Mouse (Mus musculus): ENCODE data around the gene Cpa1. TPM values are rescaled to one million over a fixed set of nuclear protein-coding genes. Genes with fewer than 3 reads are reported as not detected.
A peak's percentile ranks its signal among the peaks of the same experiment; 100 is the strongest.

Cpa1 gene
- polyA plus RNA-seq, 1 experiment, result 2,130 TPM

- DNase-seq (ENCODE audit: low read depth in 1 of 2, low spot score in 2 of 2), result no peak
- TF ChIP-seq CTCF (IDR thresholded peaks at IDR 0.05; ENCODE audit: extremely low read depth, insufficient read depth, insufficient read length, insufficient replicate concordance) (no peak), POLR2A (IDR thresholded peaks at IDR 0.05; ENCODE audit: low read depth, low read length) (no peak)
- no peaks in the 10 kb centered on the region for H3K4me1 ChIP-seq (ENCODE audit: control insufficient read depth, insufficient read depth, insufficient read length)
- 92% methylated on average over 7 of the region's 7 CpGs for WGBS
- no peak overlapping the region for H3K27ac ChIP-seq (ENCODE audit: insufficient read depth, low read length)
- H3K4me3 ChIP-seq (ENCODE audit: extremely low read depth, insufficient read depth, insufficient read length), result no peak overlapping the region
- H3K36me3 ChIP-seq (ENCODE audit: control insufficient read depth, insufficient read depth, low read length), result no peaks in the 10 kb centered on the region
- H3K27me3 ChIP-seq (ENCODE audit: control insufficient read depth, insufficient read depth, low read length), result no peaks in the 10 kb centered on the region
Measured at GRCm38 (mm10) chr6:30687198-30687597, 48.2 kb downstream of the Cpa1 start.

GRCm38 (mm10) chr6:30692826-30693225 is 53.8 kb downstream of the Cpa1 start:
- Histone ChIP-seq H3K4me1 (ENCODE audit: control insufficient read depth, insufficient read depth, insufficient read length) (peaks cover 5% of the 10 kb centered on the region; the same call in 1 of the 2 replicates), H3K4me3 (ENCODE audit: extremely low read depth, insufficient read depth, insufficient read length) (peak overlapping the region; percentile 92; the same call in 1 of the 2 replicates), H3K27ac (ENCODE audit: insufficient read depth, low read length) (no peak overlapping the region), H3K36me3 (ENCODE audit: control insufficient read depth, insufficient read depth, low read length) (no peaks in the 10 kb centered on the region), H3K27me3 (ENCODE audit: control insufficient read depth, insufficient read depth, low read length) (no peaks in the 10 kb centered on the region)
- WGBS, result 63% methylated on average over 5 of the region's 5 CpGs
- TF ChIP-seq CTCF (IDR thresholded peaks at IDR 0.05; ENCODE audit: extremely low read depth, insufficient read depth, insufficient read length, insufficient replicate concordance) (no peak), POLR2A (IDR thresholded peaks at IDR 0.05; ENCODE audit: low read depth, low read length) (no peak)
- no peak for DNase-seq (ENCODE audit: low read depth in 1 of 2, low spot score in 2 of 2)

GRCm38 (mm10) chr6:30693350-30693991 is 54.5 kb downstream of the Cpa1 start, which contains the start of gene Cep41:
Gene Cep41, minus strand, starts transcription at chr6:30693749.
- DNase-seq (ENCODE audit: low read depth in 1 of 2, low spot score in 2 of 2), result peak; percentile 79 to 84
- Histone ChIP-seq H3K36me3 (ENCODE audit: control insufficient read depth, insufficient read depth, low read length) (no peaks in the 10 kb centered on the region), H3K4me1 (ENCODE audit: control insufficient read depth, insufficient read depth, insufficient read length) (peaks cover 5% of the 10 kb centered on the region; the same call in 1 of the 2 replicates), H3K4me3 (ENCODE audit: extremely low read depth, insufficient read depth, insufficient read length) (peak within 1 kb of the TSS; percentile 92), H3K27ac (ENCODE audit: insufficient read depth, low read length) (peak within 1 kb of the TSS; percentile 74), H3K27me3 (ENCODE audit: control insufficient read depth, insufficient read depth, low read length) (no peaks in the 10 kb centered on the region)
- TF ChIP-seq CTCF (IDR thresholded peaks at IDR 0.05; ENCODE audit: extremely low read depth, insufficient read depth, insufficient read length, insufficient replicate concordance) (no peak), POLR2A (IDR thresholded peaks at IDR 0.05; ENCODE audit: low read depth, low read length) (peak; percentile 0; the same call in 1 of the 2 replicates)
- under 1% methylated on average over 52 of the region's 52 CpGs for WGBS

- TF ChIP-seq POLR2A (IDR thresholded peaks at IDR 0.05; ENCODE audit: low read depth, low read length), result no peak
- Histone ChIP-seq H3K36me3 (ENCODE audit: control insufficient read depth, insufficient read depth, low read length) (no peaks in the 10 kb centered on the region), H3K4me3 (ENCODE audit: extremely low read depth, insufficient read depth, insufficient read length) (no peak overlapping the region)
Measured at GRCm38 (mm10) chr6:30694209-30694608, 55.2 kb downstream of the Cpa1 start.

More at GRCm38 (mm10) chr6:30694209-30694608, 55.2 kb downstream of the Cpa1 start:
- no peaks in the 10 kb centered on the region for H3K27me3 ChIP-seq (ENCODE audit: control insufficient read depth, insufficient read depth, low read length)
- H3K27ac ChIP-seq (ENCODE audit: insufficient read depth, low read length), result no peak overlapping the region
- DNase-seq (ENCODE audit: low read depth in 1 of 2, low spot score in 2 of 2), result no peak
- H3K4me1 ChIP-seq (ENCODE audit: control insufficient read depth, insufficient read depth, insufficient read length), result peaks cover 5% of the 10 kb centered on the region; the same call in 1 of the 2 replicates
- 64% methylated on average over 6 of the region's 6 CpGs for WGBS

Other genes starting within 250 kb of the Cpa1 start
- gene Zc3hc1, start 248.2 kb upstream of the Cpa1 start, polyA plus RNA-seq (2012; rRNA removed), result 11.3 and 12.3 TPM in 2 replicates
- 6.7 and 10.0 TPM in 2 replicates for gene Klhdc10, start 237.3 kb upstream of the Cpa1 start, polyA plus RNA-seq (2012; rRNA removed)
- gene Tmem209, start 129.4 kb upstream of the Cpa1 start, polyA plus RNA-seq (2012; rRNA removed), result 37.2 and 38.5 TPM in 2 replicates
- gene Ssmem1, start 129.4 kb upstream of the Cpa1 start, polyA plus RNA-seq (2012; rRNA removed), result not detected in 2 replicates
- gene Cpa2, start 97.6 kb upstream of the Cpa1 start, polyA plus RNA-seq (2012; rRNA removed), result 137 and 193 TPM in 2 replicates
- gene Cpa4, start 70.8 kb upstream of the Cpa1 start, polyA plus RNA-seq (2012; rRNA removed), result not detected in 2 replicates
- gene Cpa5, start 28.2 kb upstream of the Cpa1 start, polyA plus RNA-seq (2012; rRNA removed), result not detected in 2 replicates
- 2.7 and 2.9 TPM in 2 replicates for gene Cep41, start 54.5 kb downstream of the Cpa1 start, polyA plus RNA-seq (2012; rRNA removed)
- 7.6 and 60.5 TPM in 2 replicates for gene Mest, start 84.3 kb downstream of the Cpa1 start, polyA plus RNA-seq (2012; rRNA removed)